11 mouse cellular contexts compared by ENCODE assay signal in genomic region chr2:18916615-18917379, GRCm38 (mm10).
A peak's percentile ranks its signal among the peaks of the same experiment; 100 is the strongest.
DNase-seq lines count a peak whose midpoint lies in the region; ATAC-seq and TF ChIP-seq lines count a peak whose summit lies in the region.
"Had no signal": no experiment of that assay in that cellular context is flagged by ENCODE, and none has a peak within 500 bp of the region (broad histone marks: within the 10 kb centered on the region; RNA-seq: fewer than 3 reads in every experiment).

No protein-coding gene starts in this region.

- no peak for TF ChIP-seq POLR2A in brain, embryonic 14.5 days (IDR thresholded peaks at IDR 0.05; ENCODE audit: borderline replicate concordance, extremely low read depth, insufficient read depth, insufficient read length, poor library complexity, severe bottlenecking)

- H3K79me2 ChIP-seq in macrophage (ENCODE audit: inconsistent target): peaks cover 100% of the 10 kb centered on the region

- 0 out of 2 replicates have a peak, but pooled peaks have one; percentile 17 for ATAC-seq in intestine, embryonic 15.5 days
- no peak for ATAC-seq in intestine, embryonic 16.5 days

- peak; percentile 64 for DNase-seq in CD4-positive helper T cell, adult 2 months (ENCODE audit: low read depth, low spot score)
- DNase-seq in brain, embryonic 14.5 days (ENCODE audit: low read depth): peak; percentile 29
- no peak for DNase-seq in ovary, postnatal 14 days (ENCODE audit: low spot score)
- DNase-seq in lung, adult 18-20 months: no peak
- DNase-seq in urinary bladder, adult 2 months (ENCODE audit: low spot score): no peak
- DNase-seq: cerebellum, adult 9-11 months; heart, postnatal 10 days; lung, embryonic 14.5 days had no signal

- H3K27me3 ChIP-seq in intestine, embryonic 15.5 days (replicated peaks): no peaks in the 10 kb centered on the region
- no peaks in the 10 kb centered on the region for H3K27me3 ChIP-seq in intestine, embryonic 16.5 days (replicated peaks; ENCODE audit: control insufficient read depth, insufficient read depth, low read length)

- H3K9ac ChIP-seq in intestine, embryonic 15.5 days: no peak overlapping the region
- no peak overlapping the region for H3K9ac ChIP-seq in intestine, embryonic 16.5 days (ENCODE audit: low read depth, low read length)
- H3K9ac ChIP-seq: lung, embryonic 14.5 days had no signal

- TF ChIP-seq CTCF in brain, embryonic 14.5 days (IDR thresholded peaks at IDR 0.05; ENCODE audit: borderline replicate concordance, extremely low read depth, insufficient read depth, insufficient read length): no peak

- H3K4me2 ChIP-seq in intestine, embryonic 15.5 days (replicated peaks): no peak overlapping the region
- no peak overlapping the region for H3K4me2 ChIP-seq in intestine, embryonic 16.5 days (ENCODE audit: low read depth, low read length)
- H3K4me2 ChIP-seq: lung, embryonic 14.5 days had no signal

- H3K36me3 ChIP-seq in intestine, embryonic 15.5 days: no peaks in the 10 kb centered on the region
- H3K36me3 ChIP-seq in intestine, embryonic 16.5 days (ENCODE audit: control insufficient read depth, insufficient read depth, low read length): no peaks in the 10 kb centered on the region
- no peaks in the 10 kb centered on the region for H3K36me3 ChIP-seq in macrophage (ENCODE audit: inconsistent target)

- 72% methylated on average over 14 of the region's 14 CpGs for WGBS in intestine, embryonic 15.5 days
- 76% methylated on average over 14 of the region's 14 CpGs for WGBS in intestine, embryonic 16.5 days
- WGBS in macrophage (ENCODE audit: missing documents): 43% methylated on average over 14 of the region's 14 CpGs

- H3K27ac ChIP-seq in intestine, embryonic 15.5 days: no peak overlapping the region
- no peak overlapping the region for H3K27ac ChIP-seq in intestine, embryonic 16.5 days (ENCODE audit: low read length)
- peak overlapping the region; percentile 38 for H3K27ac ChIP-seq in macrophage

- H3K4me3 ChIP-seq in intestine, embryonic 15.5 days (replicated peaks): no peak overlapping the region
- H3K4me3 ChIP-seq in intestine, embryonic 16.5 days (ENCODE audit: low read length): no peak overlapping the region
- no peak overlapping the region for H3K4me3 ChIP-seq in macrophage (ENCODE audit: inconsistent target)

- H3K4me1 ChIP-seq in intestine, embryonic 15.5 days (replicated peaks): 0 out of 2 replicates have a peak, but pooled peaks cover 5% of the 10 kb centered on the region
- 0 out of 2 replicates have a peak, but pooled peaks cover 2% of the 10 kb centered on the region for H3K4me1 ChIP-seq in intestine, embryonic 16.5 days (ENCODE audit: control insufficient read depth, insufficient read depth, low read length)

- no peaks in the 10 kb centered on the region for H3K9me3 ChIP-seq in intestine, embryonic 15.5 days
- H3K9me3 ChIP-seq in intestine, embryonic 16.5 days (ENCODE audit: control insufficient read depth, low read length): no peaks in the 10 kb centered on the region

Comparison
In these comparisons a context has a peak if more than half of its experiments do, and no peak if none do; other contexts are left out.
1. DNase-seq: peak in CD4-positive helper T cell, adult 2 months (single experiment) and brain, embryonic 14.5 days (single experiment); none in ovary, postnatal 14 days (single experiment), lung, adult 18-20 months (0 of 2) and urinary bladder, adult 2 months (single experiment).